13 mouse cellular contexts compared by ENCODE assay signal in genomic region chr9:46434700-46435099, GRCm38 (mm10).
DNase-seq lines count a peak whose midpoint lies in the region; ATAC-seq lines count a peak whose summit lies in the region.
"Had no signal": no experiment of that assay in that cellular context is flagged by ENCODE, and none has a peak within 500 bp of the region (broad histone marks: within the 10 kb centered on the region; RNA-seq: fewer than 3 reads in every experiment).

No protein-coding gene starts in this region.

- no peak overlapping the region for H3K4me2 ChIP-seq in hindbrain, embryonic 14.5 days (replicated peaks)
- H3K4me2 ChIP-seq: hindbrain, embryonic 12.5 days; neural tube, embryonic 12.5 days had no signal

- ATAC-seq in hindbrain, embryonic 14.5 days (ENCODE audit: low FRiP score): no peak

- no peaks in the 10 kb centered on the region for H3K27me3 ChIP-seq in hindbrain, embryonic 14.5 days (ENCODE audit: control insufficient read depth, insufficient read depth, low read length)
- H3K27me3 ChIP-seq: CH12.LX; neural tube, embryonic 12.5 days had no signal

- DNase-seq in ZHBTc4 (ENCODE audit: low read depth, low spot score): peak; percentile 50
- DNase-seq in cerebellum, adult 8-10 months: peak; percentile 37
- DNase-seq in layer of hippocampus, adult 18-20 months (ENCODE audit: low spot score in 2 of 2): peak; percentile 92 to 97
- peak; percentile 84 to 87 for DNase-seq in left cerebral cortex, postnatal 10 days (ENCODE audit: extremely low spot score in 1 of 2, low spot score in 2 of 2)
- DNase-seq in embryo, embryonic 11 days: no peak
- no peak for DNase-seq in gastrocnemius, adult 18-20 months (ENCODE audit: low spot score)
- DNase-seq in thymus, adult 18-20 months: no peak
- no peak for DNase-seq in hindbrain, embryonic 14.5 days (ENCODE audit: low spot score)
- DNase-seq: lung, adult 18-20 months had no signal

- peaks cover 12% of the 10 kb centered on the region for H3K9me3 ChIP-seq in hindbrain, embryonic 14.5 days (ENCODE audit: control insufficient read depth, low read length)

- intact Hi-C loops in left cerebral cortex, postnatal 10 days (cut with DNase I): no loop called here

- H3K36me3 ChIP-seq in hindbrain, embryonic 14.5 days (replicated peaks; ENCODE audit: control insufficient read depth, insufficient read depth): no peaks in the 10 kb centered on the region
- H3K36me3 ChIP-seq: hindbrain, embryonic 12.5 days; midbrain, embryonic 10.5 days; neural tube, embryonic 12.5 days had no signal

- 63% methylated on average over 3 of the region's 3 CpGs for WGBS in hindbrain, embryonic 14.5 days

- no peaks in the 10 kb centered on the region for H3K4me1 ChIP-seq in hindbrain, embryonic 14.5 days (replicated peaks; ENCODE audit: control insufficient read depth, insufficient read depth, low read length)
- H3K4me1 ChIP-seq: neural tube, embryonic 12.5 days had no signal

- no peak overlapping the region for H3K9ac ChIP-seq in hindbrain, embryonic 14.5 days
- H3K9ac ChIP-seq: hindbrain, embryonic 12.5 days; neural tube, embryonic 12.5 days had no signal

- no peak overlapping the region for H3K4me3 ChIP-seq in hindbrain, embryonic 14.5 days (replicated peaks; ENCODE audit: low read length)
- H3K4me3 ChIP-seq: hindbrain, embryonic 12.5 days; midbrain, embryonic 10.5 days; neural tube, embryonic 12.5 days had no signal

- H3K27ac ChIP-seq in hindbrain, embryonic 14.5 days: no peak overlapping the region
- H3K27ac ChIP-seq: hindbrain, embryonic 12.5 days; midbrain, embryonic 10.5 days; neural tube, embryonic 12.5 days had no signal

Comparison
In these comparisons a context has a peak if more than half of its experiments do, and no peak if none do; other contexts are left out.
1. DNase-seq: peak in ZHBTc4 (single experiment), cerebellum, adult 8-10 months (single experiment), layer of hippocampus, adult 18-20 months (2 of 2) and left cerebral cortex, postnatal 10 days (2 of 2); none in embryo, embryonic 11 days (single experiment), gastrocnemius, adult 18-20 months (single experiment), thymus, adult 18-20 months (0 of 2) and hindbrain, embryonic 14.5 days (single experiment).